Mouse (Mus musculus) myocyte (in vitro differentiated cells): Measurements from ENCODE around the gene Inpp5d. TPM values are rescaled to one million over a fixed set of nuclear protein-coding genes. Genes with fewer than 3 reads are reported as not detected.

ENCODE experiments used
- H3K27me3 ChIP-seq: one replicate; pipeline ENCODE4 v1.6.1; 2011; ENCODE audit not compliant: control insufficient read depth, insufficient read depth, insufficient read length
- H3K36me3 ChIP-seq: one replicate; pipeline ENCODE4 v1.6.1; 2011; ENCODE audit not compliant: control insufficient read depth, insufficient read depth
- H3K4me2 ChIP-seq: one replicate; pipeline ENCODE4 v1.6.1; 2011; ENCODE audit warnings: low read depth, control low read depth
- H3K4me3 ChIP-seq: one replicate; pipeline ENCODE4 v1.5.1; 2011; ENCODE audit warnings: mild to moderate bottlenecking, control low read depth, moderate library complexity
- H3K79me2 ChIP-seq: one replicate; pipeline ENCODE4 v1.6.1; 2011; ENCODE audit not compliant: control insufficient read depth, insufficient read depth
- H3ac ChIP-seq: one replicate; pipeline ENCODE4 v1.6.1; 2011; ENCODE audit not compliant: control insufficient read depth, insufficient read length
- CEBPB ChIP-seq: IDR thresholded peaks from 2 replicates; pipeline ENCODE4 v1.6.1; 2011; ENCODE audit warnings: mild to moderate bottlenecking, moderate library complexity; ENCODE audit not compliant: poor library complexity, insufficient read depth, severe bottlenecking
- E2F4 ChIP-seq: IDR thresholded peaks from one replicate; pipeline ENCODE4 v1.6.1; 2011; ENCODE audit warnings: mild to moderate bottlenecking, control low read depth, moderate library complexity; ENCODE audit not compliant: insufficient read depth
- MAX ChIP-seq: IDR thresholded peaks from one replicate; pipeline ENCODE4 v1.6.1; 2011; ENCODE audit warnings: low read depth, mild to moderate bottlenecking, control low read depth
- MYOD1 ChIP-seq, 3 experiments: IDR thresholded peaks; one replicate each; pipeline ENCODE4 v1.6.1; 2011; ENCODE audit warnings: control low read depth in 2 of 3, low read depth in 2 of 3, mild to moderate bottlenecking in 2 of 3, moderate library complexity in 1 of 3; ENCODE audit not compliant: insufficient read length in 2 of 3, control insufficient read depth in 1 of 3
- MYOG ChIP-seq, 3 experiments: IDR thresholded peaks; one replicate each; pipeline ENCODE4 v1.6.1; 2011; ENCODE audit warnings: control low read depth in 2 of 3, low read depth in 2 of 3, mild to moderate bottlenecking in 2 of 3; ENCODE audit not compliant: insufficient read length in 2 of 3, control insufficient read depth in 1 of 3, insufficient read depth in 1 of 3
- POLR2A ChIP-seq: IDR thresholded peaks from one replicate; pipeline ENCODE4 v1.6.1; 2011; ENCODE audit warnings: low read depth, mild to moderate bottlenecking, control low read depth, moderate library complexity; ENCODE audit not compliant: insufficient read length
- POLR2AphosphoS2 ChIP-seq: IDR thresholded peaks from one replicate; pipeline ENCODE4 v1.6.1; 2011; ENCODE audit warnings: low read depth, control low read depth; ENCODE audit not compliant: insufficient read length
- REST ChIP-seq: IDR thresholded peaks from one replicate; pipeline ENCODE4 v1.6.1; 2011; ENCODE audit warnings: mild to moderate bottlenecking, control low read depth, moderate library complexity; ENCODE audit not compliant: insufficient read depth, insufficient read length
- SRF ChIP-seq: IDR thresholded peaks from one replicate; pipeline ENCODE4 v1.6.1; 2011; ENCODE audit warnings: low read depth; ENCODE audit not compliant: control insufficient read depth, insufficient read length
- TCF12 ChIP-seq: IDR thresholded peaks from one replicate; pipeline ENCODE4 v1.6.1; 2011; ENCODE audit warnings: mild to moderate bottlenecking, control low read depth; ENCODE audit not compliant: poor library complexity, insufficient read depth, severe bottlenecking
- TCF3 ChIP-seq: IDR thresholded peaks from one replicate; pipeline ENCODE4 v1.6.1; 2011; ENCODE audit warnings: low read depth, control low read depth; ENCODE audit not compliant: insufficient read length
- USF1 ChIP-seq: IDR thresholded peaks from one replicate; pipeline ENCODE4 v1.6.1; 2011; ENCODE audit warnings: low read depth, mild to moderate bottlenecking, control low read depth, moderate library complexity
- polyA plus RNA-seq: library from polyadenylated mRNA; unstranded; fragments of >200 nt; fragmentation: generic; extraction: Trizol; gene quantifications from one replicate; pipeline ENCODE4 v1.2.1, GENCODE M21; 2012; ENCODE audit warnings: missing spikeins

Inpp5d gene
- polyA plus RNA-seq, 1 experiment: 0.13 TPM

DNA sequence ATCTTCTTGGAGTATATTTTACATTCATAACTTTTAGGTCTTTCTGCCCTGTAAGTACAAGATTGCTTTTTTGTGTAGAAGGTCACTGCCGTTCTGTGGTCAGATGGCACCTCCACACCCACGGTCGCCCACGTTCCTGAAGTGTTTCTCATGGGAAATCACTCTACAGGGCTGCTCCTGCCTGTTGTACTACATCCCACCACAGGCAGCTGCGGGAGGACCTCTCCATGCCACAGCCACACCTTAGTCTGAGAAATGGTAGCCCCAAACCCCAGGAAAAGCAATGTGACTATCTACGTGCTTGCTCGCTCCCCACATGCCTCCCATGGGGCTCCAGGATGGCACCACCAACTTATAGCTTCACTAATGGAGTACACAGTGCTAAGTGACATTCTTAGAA, 48.2 kb downstream of the Inpp5d start:
- Histone ChIP-seq H3K79me2 (no peaks in the 10 kb centered on the region), H3K27me3 (no peaks in the 10 kb centered on the region), H3K36me3 (no peaks in the 10 kb centered on the region), H3K4me3 (no peak overlapping the region), H3K4me2 (no peak overlapping the region), H3ac (no peak overlapping the region)
- no peak for TF ChIP-seq POLR2AphosphoS2
- no peak for TF ChIP-seq E2F4
- TF ChIP-seq MYOD1 (IDR thresholded peaks at IDR 0.05; ENCODE audit: control insufficient read depth in 1 of 3, insufficient read length in 2 of 3, low read depth in 2 of 3): peak in 1 of 3 experiments; percentile 72
- TF ChIP-seq REST: no peak
- TF ChIP-seq MAX: no peak
- no peak for TF ChIP-seq USF1
- TF ChIP-seq MYOG (IDR thresholded peaks at IDR 0.05; ENCODE audit: control insufficient read depth in 1 of 3, insufficient read depth in 1 of 3, insufficient read length in 2 of 3, low read depth in 2 of 3): peak in 1 of 3 experiments; percentile 74

DNA sequence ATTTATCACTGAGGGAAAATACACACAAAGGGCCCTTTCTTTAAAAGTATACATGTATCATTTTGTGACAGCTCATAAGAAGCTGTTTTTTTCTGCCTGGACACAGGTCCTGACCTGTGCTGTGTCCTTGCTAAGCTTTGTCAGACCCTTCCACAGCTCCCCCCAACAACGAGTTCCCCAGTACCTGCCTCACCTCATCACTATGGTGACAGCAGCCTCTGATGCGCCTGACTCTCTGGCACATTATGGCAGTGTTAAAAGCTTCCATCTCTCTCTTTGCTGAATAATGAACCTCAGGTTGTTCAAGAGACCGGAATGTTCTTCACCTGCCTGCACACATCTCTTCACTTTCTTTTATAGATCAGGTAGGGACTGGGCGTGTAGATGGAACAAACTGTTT, 51.4 kb downstream of the Inpp5d start:
- Histone ChIP-seq H3K36me3 (no peaks in the 10 kb centered on the region), H3K27me3 (peaks cover 6% of the 10 kb centered on the region), H3K79me2 (no peaks in the 10 kb centered on the region), H3K4me2 (no peak overlapping the region), H3K4me3 (no peak overlapping the region), H3ac (no peak overlapping the region)
- no peak for TF ChIP-seq E2F4
- no peak for TF ChIP-seq TCF3
- TF ChIP-seq TCF12: no peak
- TF ChIP-seq POLR2A: no peak
- TF ChIP-seq MYOD1 (IDR thresholded peaks at IDR 0.05; ENCODE audit: control insufficient read depth in 1 of 3, insufficient read length in 2 of 3, low read depth in 2 of 3): no peak
- TF ChIP-seq MYOG (IDR thresholded peaks at IDR 0.05; ENCODE audit: control insufficient read depth in 1 of 3, insufficient read depth in 1 of 3, insufficient read length in 2 of 3, low read depth in 2 of 3): no peak
- no peak for TF ChIP-seq USF1
- no peak for TF ChIP-seq SRF
- TF ChIP-seq MAX: no peak
- no peak for TF ChIP-seq CEBPB
- TF ChIP-seq POLR2AphosphoS2: no peak
- no peak for TF ChIP-seq REST

DNA sequence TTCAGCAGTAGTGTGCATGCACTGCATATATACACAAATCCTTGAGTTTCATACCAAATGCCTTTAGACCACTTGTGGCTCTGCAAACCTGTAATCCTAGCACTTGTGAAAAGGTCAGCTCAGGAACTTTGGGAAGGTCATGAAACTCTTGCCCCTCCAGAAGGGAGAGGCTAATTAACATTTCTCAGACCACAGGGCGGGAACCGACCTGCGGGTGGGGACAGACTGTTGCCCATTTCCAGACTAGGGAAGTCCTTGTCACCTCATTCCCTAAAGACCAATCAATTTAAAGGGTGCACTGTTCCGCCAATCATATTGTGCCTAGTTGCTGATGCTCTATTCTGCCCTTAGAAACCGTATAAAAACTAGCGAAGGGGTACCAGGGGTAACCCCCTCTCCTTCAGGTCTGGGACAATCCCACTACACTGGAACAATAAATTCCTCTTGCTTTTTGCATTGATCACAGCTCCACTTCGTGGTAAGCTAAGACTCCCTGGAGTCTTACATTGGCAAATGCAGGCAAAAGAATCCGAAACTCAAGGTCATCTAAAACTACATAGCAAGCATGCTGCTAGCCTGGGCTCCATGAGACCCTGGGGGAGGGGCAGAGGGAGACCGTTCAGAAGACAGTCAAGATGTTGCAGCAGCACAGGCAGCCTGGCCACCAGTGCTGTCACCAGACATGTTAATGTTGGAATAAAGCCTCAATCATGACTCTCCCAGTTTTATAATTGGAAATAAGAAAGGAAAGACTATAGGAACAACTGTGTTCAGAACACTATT, 53.9 kb downstream of the Inpp5d start:
- H3K79me2 ChIP-seq: no peaks in the 10 kb centered on the region
- no peak overlapping the region for H3ac ChIP-seq
- H3K4me3 ChIP-seq: no peak overlapping the region
- H3K4me2 ChIP-seq: peak overlapping the region; percentile 15
- peaks cover 6% of the 10 kb centered on the region for H3K27me3 ChIP-seq
- H3K36me3 ChIP-seq: no peaks in the 10 kb centered on the region
- no peak for TF ChIP-seq MYOG (IDR thresholded peaks at IDR 0.05; ENCODE audit: control insufficient read depth in 1 of 3, insufficient read depth in 1 of 3, insufficient read length in 2 of 3, low read depth in 2 of 3)
- no peak for TF ChIP-seq TCF12
- no peak for TF ChIP-seq USF1
- TF ChIP-seq CEBPB: no peak
- no peak for TF ChIP-seq REST
- TF ChIP-seq MYOD1 (IDR thresholded peaks at IDR 0.05; ENCODE audit: control insufficient read depth in 1 of 3, insufficient read length in 2 of 3, low read depth in 2 of 3): no peak
- TF ChIP-seq TCF3: no peak

DNA sequence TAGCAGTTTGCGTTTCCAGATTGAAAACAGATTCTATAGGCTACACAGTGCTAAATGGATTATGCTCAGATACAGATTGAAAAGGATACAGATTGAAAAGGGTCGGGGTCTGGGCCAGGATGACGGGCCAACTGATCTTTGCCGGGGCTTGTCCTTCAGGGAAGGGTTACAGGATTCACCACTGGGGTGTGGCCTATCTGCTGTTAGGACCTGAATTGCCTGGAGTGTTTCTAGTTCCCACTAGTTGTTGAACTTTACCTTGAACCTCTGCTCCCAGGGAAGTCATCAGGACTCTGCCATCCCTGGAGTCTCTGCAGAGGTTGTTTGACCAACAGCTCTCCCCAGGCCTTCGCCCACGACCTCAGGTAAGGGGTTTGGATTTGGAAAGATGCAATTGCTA, 55.9 kb downstream of the Inpp5d start:
- no peak overlapping the region for H3K4me2 ChIP-seq
- peaks cover 6% of the 10 kb centered on the region for H3K27me3 ChIP-seq
- TF ChIP-seq MAX: no peak
- TF ChIP-seq CEBPB: no peak
- TF ChIP-seq MYOD1 (IDR thresholded peaks at IDR 0.05; ENCODE audit: control insufficient read depth in 1 of 3, insufficient read length in 2 of 3, low read depth in 2 of 3): no peak
- TF ChIP-seq REST: no peak
- no peak for TF ChIP-seq E2F4
- no peak overlapping the region for H3ac ChIP-seq
- no peaks in the 10 kb centered on the region for H3K36me3 ChIP-seq
- H3K79me2 ChIP-seq: no peaks in the 10 kb centered on the region
- no peak overlapping the region for H3K4me3 ChIP-seq

DNA sequence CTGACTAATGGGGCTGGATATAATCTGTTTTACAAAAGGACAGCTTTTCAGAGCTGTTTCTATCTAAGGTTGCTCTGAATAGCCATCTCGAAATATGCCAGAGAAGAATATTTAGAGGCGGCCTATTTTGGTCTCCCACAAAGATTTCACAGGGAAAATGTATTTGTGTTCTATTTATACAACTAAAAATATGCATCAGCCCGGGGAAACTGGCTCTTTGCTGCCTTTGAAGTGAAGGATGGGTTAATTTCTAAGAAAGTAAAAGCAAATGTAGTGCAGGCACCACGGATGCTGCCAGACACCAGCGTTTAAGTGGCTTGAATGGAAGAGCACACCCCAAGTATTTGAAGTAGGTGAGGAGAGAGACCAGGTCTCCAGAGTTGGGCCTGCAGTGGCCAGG, 59.0 kb downstream of the Inpp5d start:
- Histone ChIP-seq H3K4me3 (no peak overlapping the region), H3K27me3 (peaks cover 6% of the 10 kb centered on the region), H3K79me2 (no peaks in the 10 kb centered on the region), H3K4me2 (no peak overlapping the region), H3ac (no peak overlapping the region), H3K36me3 (no peaks in the 10 kb centered on the region)
- no peak for TF ChIP-seq USF1
